Mouse (Mus musculus) liver, adult (tissue): ENCODE results near the gene Olfr1354.
"Not testable (repeated sequence)": the region's sequence is repeated elsewhere in the genome, so short reads cannot be mapped to it uniquely, and the experiment has no call there.

Source experiments
- GATA4 ChIP-seq: IDR thresholded peaks from 2 replicates; pipeline ENCODE4 v1.6.1; 2014; ENCODE audit warnings: mild to moderate bottlenecking, low read length; ENCODE audit not compliant: insufficient replicate concordance

The Olfr1354 gene

DNA sequence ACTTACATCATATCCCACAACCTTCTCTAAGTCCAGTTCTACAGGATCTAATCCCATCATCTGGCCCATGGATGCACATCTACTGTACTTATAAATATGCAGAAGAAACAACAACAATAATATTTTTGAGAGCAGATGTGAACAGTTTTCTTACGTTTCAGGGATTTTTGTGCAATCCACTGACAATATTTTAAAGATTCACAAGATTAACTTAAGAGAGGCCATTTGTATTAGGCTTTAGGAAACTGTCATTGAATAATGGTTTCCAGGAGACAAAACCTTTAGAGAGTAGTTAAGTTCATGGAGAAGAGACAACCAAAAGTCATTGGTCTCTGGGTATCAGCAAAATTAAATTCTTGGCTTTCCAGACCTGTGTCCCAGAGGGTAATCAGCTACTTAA is at the start of gene Olfr1354:
TSS of gene Olfr1354 (plus strand) at position 301 of the 400 bp plus-strand sequence.
- TF ChIP-seq GATA4: not testable (repeated sequence)

DNA sequence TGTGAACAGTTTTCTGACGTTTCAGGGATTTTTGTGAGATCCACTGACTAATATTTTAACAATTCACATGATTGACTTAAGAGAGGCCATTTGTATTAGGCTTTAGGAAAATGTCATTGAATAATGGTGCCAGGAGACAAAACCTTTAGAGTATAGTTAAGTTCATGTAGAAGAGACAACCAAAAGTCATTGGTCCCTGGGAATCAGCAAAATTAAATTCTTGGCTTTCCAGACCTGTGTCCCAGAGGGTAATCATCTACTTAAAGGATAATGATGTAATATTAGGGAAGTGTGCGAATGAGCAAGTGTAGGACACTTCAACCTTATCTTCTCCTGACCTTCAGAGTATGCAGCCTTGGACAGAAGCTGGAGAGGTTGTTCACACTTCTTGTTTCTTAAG is 37.7 kb upstream of the Olfr1354 start, which contains the start of gene Olfr1355:
TSS of gene Olfr1355 (plus strand) at position 301 of the 400 bp plus-strand sequence.
- no peak for TF ChIP-seq GATA4

DNA sequence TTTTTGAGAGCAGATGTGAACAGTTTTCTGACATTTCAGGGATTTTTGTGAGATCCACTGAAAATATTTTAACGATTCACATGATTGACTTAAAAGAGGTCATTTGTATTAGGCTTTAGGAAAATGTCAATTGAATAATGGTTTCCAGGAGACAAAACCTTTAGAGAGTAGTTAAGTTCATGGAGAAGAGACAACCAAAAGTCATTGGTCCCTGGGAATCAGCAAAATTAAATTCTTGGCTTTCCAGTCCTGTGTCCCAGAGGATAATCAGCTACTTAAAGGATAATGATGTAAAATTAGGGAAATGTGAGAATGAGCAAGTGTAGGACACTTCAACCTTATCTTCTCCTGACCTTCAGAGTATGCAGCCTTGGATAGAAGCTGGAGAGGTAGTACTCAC is 37.4 kb downstream of the Olfr1354 start, which contains the start of gene Olfr8:
TSS of gene Olfr8 (plus strand) at position 301 of the 400 bp plus-strand sequence.
- TF ChIP-seq GATA4: not testable (repeated sequence)

DNA sequence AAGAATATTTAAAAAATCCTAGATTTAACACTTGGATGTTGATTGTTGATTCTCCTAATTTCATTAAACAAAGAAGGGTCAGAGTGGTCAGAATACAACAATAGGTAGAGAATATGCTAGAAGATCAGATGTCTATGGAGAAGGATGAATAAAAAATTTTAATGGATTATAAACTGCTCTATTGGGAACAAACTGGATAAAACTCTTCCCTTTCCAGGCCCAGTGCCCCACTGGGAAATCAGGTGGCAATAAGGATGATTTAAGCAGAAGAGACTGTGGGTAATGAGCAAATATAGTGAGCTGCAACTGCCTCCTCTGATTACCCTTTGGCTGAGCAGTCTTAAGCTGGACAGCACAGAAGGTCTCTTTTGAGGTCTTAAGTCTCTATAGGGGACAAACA is 50.0 kb downstream of the Olfr1354 start, which contains the start of gene Olfr1353:
TSS of gene Olfr1353 (plus strand) at position 301 of the 400 bp plus-strand sequence.
- not testable (repeated sequence) for TF ChIP-seq GATA4
